Mouse (Mus musculus) spleen, adult 10 weeks (tissue): ENCODE data around the gene Gm3047. TPM values are rescaled to one million over a fixed set of nuclear protein-coding genes. Genes with fewer than 3 reads are reported as not detected.

ENCODE experiments used
- polyA plus RNA-seq: library from polyadenylated mRNA; stranded (reverse); fragments of 350-450 nt; fragmentation: Illumina TruSeq; extraction: RNeasy Lipid Tissue Mini Kit (QIAGEN cat#74804); gene quantifications from one replicate; pipeline ENCODE4 v1.2.3, GENCODE M21; 2015; ENCODE audit warnings: low replicate concordance; ENCODE audit not compliant: insufficient read depth

Gene Gm3047
- not detected for polyA plus RNA-seq

DNA sequence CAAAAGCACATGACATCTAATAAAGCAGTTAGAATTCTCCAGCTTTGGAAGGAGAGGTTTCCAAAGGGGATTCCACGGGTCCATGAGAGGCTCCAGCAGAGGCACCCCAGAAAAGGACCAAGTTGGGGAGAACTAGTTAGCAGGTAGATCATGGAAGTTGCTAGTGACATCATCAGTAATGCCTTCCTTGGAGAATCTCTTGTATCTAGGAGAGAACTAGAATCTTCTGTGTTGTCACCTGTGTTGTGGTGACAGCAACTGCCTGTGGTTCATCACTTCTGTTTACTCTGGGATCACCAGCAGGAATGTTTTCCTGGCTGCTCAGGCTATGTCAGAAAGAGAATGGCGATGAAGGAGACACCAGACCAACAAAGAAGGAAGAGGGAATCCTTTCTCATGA lies at the start of gene Gm3047:
TSS of gene Gm3047 (plus strand) at position 301 of the 400 bp plus-strand sequence.

Other genes starting within 250 kb of the Gm3047 start
- not detected for gene Gm3149, start 238.1 kb upstream of the Gm3047 start, polyA plus RNA-seq
- gene 2610042L04Rik, start 220.6 kb upstream of the Gm3047 start, polyA plus RNA-seq: not detected
- gene Gm3159, start 157.9 kb upstream of the Gm3047 start, polyA plus RNA-seq: not detected
- 0.14 TPM for gene Gm3164, start 140.0 kb upstream of the Gm3047 start, polyA plus RNA-seq
- gene Gm3173, start 124.4 kb upstream of the Gm3047 start, polyA plus RNA-seq: not detected
- gene Gm3182, start 73.7 kb upstream of the Gm3047 start, polyA plus RNA-seq: not detected
- gene Gm8159, start 76.9 kb downstream of the Gm3047 start, polyA plus RNA-seq: not detected
- gene Gm3239, start 108.8 kb downstream of the Gm3047 start, polyA plus RNA-seq: not detected
- gene Gm7876, start 153.8 kb downstream of the Gm3047 start, polyA plus RNA-seq: not detected
- gene Gm3252, start 171.4 kb downstream of the Gm3047 start, polyA plus RNA-seq: not detected
- not detected for gene Gm9602, start 220.9 kb downstream of the Gm3047 start, polyA plus RNA-seq